In the genomic region with DNA sequence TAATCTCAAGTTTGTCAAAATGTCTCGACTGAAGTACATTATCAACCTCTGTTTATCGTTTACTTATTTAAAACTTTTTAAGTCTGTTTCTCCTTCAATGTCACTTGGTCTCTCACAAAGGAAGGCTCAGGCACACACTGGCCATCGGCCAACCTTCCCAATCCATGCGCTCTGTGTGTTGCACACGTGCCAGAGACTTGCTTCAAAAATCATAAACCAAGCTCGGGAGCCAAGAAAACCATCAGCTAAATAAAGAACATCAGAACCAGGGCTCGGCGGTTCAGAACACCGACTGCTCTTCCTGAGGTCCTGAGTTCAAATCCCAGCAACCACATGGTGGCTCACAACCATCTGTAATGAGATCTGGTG, we compare ENCODE assay signal across 10 mouse cellular contexts. TPM values are rescaled to one million over a fixed set of nuclear protein-coding genes. Genes with fewer than 3 reads are reported as not detected.
DNase-seq lines count a peak whose midpoint lies in the region; ATAC-seq lines count a peak whose summit lies in the region.
"Had no signal": no experiment of that assay in that cellular context is flagged by ENCODE, and none has a peak within 500 bp of the region (broad histone marks: within the 10 kb centered on the region; RNA-seq: fewer than 3 reads in every experiment).

No protein-coding gene starts in this region.

- no peak for DNase-seq in kidney, adult 8-10 months
- DNase-seq in adipocyte (ENCODE audit: low spot score) = peak; percentile 68
- DNase-seq in heart, embryonic 10.5 days (ENCODE audit: low spot score) = peak; percentile 54
- DNase-seq in lung, postnatal 10 days = peak; percentile 64
- DNase-seq in embryo, embryonic 10.5 days (ENCODE audit: low spot score) = no peak
- no peak for DNase-seq in urinary bladder, postnatal 4 days (ENCODE audit: low spot score in 2 of 2)

- no peak for ATAC-seq in kidney, embryonic 14.5 days (ENCODE audit: low FRiP score, low TSS enrichment)
- ATAC-seq: Patski had no signal

- no peak overlapping the region for H3K4me2 ChIP-seq in kidney, embryonic 14.5 days (replicated peaks; ENCODE audit: low read depth, low read length)

- H3K36me3 ChIP-seq in kidney, embryonic 14.5 days (ENCODE audit: control insufficient read depth, insufficient read depth, low read length) = no peaks in the 10 kb centered on the region
- H3K36me3 ChIP-seq in heart, embryonic 10.5 days = peaks cover 6% of the 10 kb centered on the region; the same call in 1 of the 2 replicates
- H3K36me3 ChIP-seq: heart, embryonic 15.5 days had no signal

- no peak overlapping the region for H3K9ac ChIP-seq in kidney, embryonic 14.5 days (ENCODE audit: low read depth, low read length)
- H3K9ac ChIP-seq: heart, embryonic 15.5 days had no signal

- H3K27ac ChIP-seq in kidney, embryonic 14.5 days (ENCODE audit: low read depth, low read length) = peak overlapping the region; percentile 37; the same call in 1 of the 2 replicates
- H3K27ac ChIP-seq in heart, embryonic 10.5 days = peak overlapping the region; percentile 85

- no peaks in the 10 kb centered on the region for H3K9me3 ChIP-seq in kidney, embryonic 14.5 days (ENCODE audit: control insufficient read depth, low read length)
- H3K9me3 ChIP-seq in heart, embryonic 10.5 days = no peaks in the 10 kb centered on the region
- H3K9me3 ChIP-seq: heart, embryonic 15.5 days had no signal

- H3K4me3 ChIP-seq in kidney, embryonic 14.5 days (ENCODE audit: low read length) = no peak overlapping the region
- no peak overlapping the region for H3K4me3 ChIP-seq in heart, embryonic 10.5 days
- H3K4me3 ChIP-seq: heart, embryonic 15.5 days had no signal

- peaks cover 49% of the 10 kb centered on the region for H3K4me1 ChIP-seq in kidney, embryonic 14.5 days (ENCODE audit: control insufficient read depth, insufficient read depth, low read length)
- H3K4me1 ChIP-seq in heart, embryonic 10.5 days = peaks cover 63% of the 10 kb centered on the region

- no peaks in the 10 kb centered on the region for H3K27me3 ChIP-seq in kidney, embryonic 14.5 days (ENCODE audit: control insufficient read depth, insufficient read depth, low read length)
- H3K27me3 ChIP-seq in heart, embryonic 10.5 days (ENCODE audit: insufficient read depth, poor library complexity, severe bottlenecking) = no peaks in the 10 kb centered on the region
- H3K27me3 ChIP-seq: heart, embryonic 15.5 days; Patski had no signal

- WGBS in kidney, embryonic 14.5 days = 52% methylated on average over 9 of the region's 9 CpGs
- 53% methylated on average over 9 of the region's 9 CpGs for WGBS in heart, embryonic 10.5 days

RNA-seq across cellular contexts. Expression of gene C130032M10Rik, which starts 13.2 kb away (rescaled TPM):
- polyA plus RNA-seq in kidney, embryonic 14.5 days (2014; fragmentation: Nextera tagmentation; extraction: Ambion mirVana) = 0.31 and 0.47 TPM in 2 replicates
- polyA plus RNA-seq in heart, embryonic 10.5 days (2016; fragmentation: Nextera tagmentation; extraction: Ambion mirVana) = 0.38 and 0.97 TPM in 2 replicates
- polyA plus RNA-seq: neural tube, embryonic 11.5 days; Patski had no signal

RNA-seq across cellular contexts. Expression of gene Ccr4, which starts 23.9 kb away (rescaled TPM):
- 0.68 and 0.94 TPM in 2 replicates for polyA plus RNA-seq in kidney, embryonic 14.5 days (2014; fragmentation: Nextera tagmentation; extraction: Ambion mirVana)
- polyA plus RNA-seq in heart, embryonic 10.5 days (2016; fragmentation: Nextera tagmentation; extraction: Ambion mirVana) = not detected in 2 replicates
- polyA plus RNA-seq: heart, embryonic 15.5 days; neural tube, embryonic 11.5 days; Patski had no signal

RNA-seq across cellular contexts. Expression of gene Trim71, which starts 35.5 kb away (rescaled TPM):
- 1.1 and 1.4 TPM in 2 replicates for polyA plus RNA-seq in kidney, embryonic 14.5 days (2014; fragmentation: Nextera tagmentation; extraction: Ambion mirVana)
- 2.4 and 3.1 TPM in 2 replicates for polyA plus RNA-seq in heart, embryonic 10.5 days (2016; fragmentation: Nextera tagmentation; extraction: Ambion mirVana)
- polyA plus RNA-seq: Patski had no signal

Comparison
In these comparisons a context has a peak if more than half of its experiments do, and no peak if none do; other contexts are left out.
1. DNase-seq: peak in adipocyte (single experiment), heart, embryonic 10.5 days (single experiment) and lung, postnatal 10 days (single experiment); none in kidney, adult 8-10 months (0 of 2), embryo, embryonic 10.5 days (single experiment) and urinary bladder, postnatal 4 days (0 of 2).